Mouse (Mus musculus): Measurements from ENCODE around the gene Gm42420. TPM values are rescaled to one million over a fixed set of nuclear protein-coding genes. Genes with fewer than 3 reads are reported as not detected.

Gm42420 gene
- polyA plus RNA-seq, 1 experiment: not detected

- TF ChIP-seq CTCF (IDR thresholded peaks at IDR 0.05; ENCODE audit: low read depth, low read length): no peak
- TF ChIP-seq POLR2A (IDR thresholded peaks at IDR 0.05; ENCODE audit: borderline replicate concordance, low read depth, low read length): no peak
- Histone ChIP-seq H3K27ac (ENCODE audit: insufficient read depth, low read depth, low read length) (no peak overlapping the region), H3K4me1 (ENCODE audit: control insufficient read depth, insufficient read depth, low read length) (no peaks in the 10 kb centered on the region), H3K4me3 (ENCODE audit: insufficient read depth, low read length) (no peak overlapping the region)
These were observed 15.3 kb downstream of the Gm42420 start for GRCm38 (mm10) chr6:39600851-39601250.

DNA sequence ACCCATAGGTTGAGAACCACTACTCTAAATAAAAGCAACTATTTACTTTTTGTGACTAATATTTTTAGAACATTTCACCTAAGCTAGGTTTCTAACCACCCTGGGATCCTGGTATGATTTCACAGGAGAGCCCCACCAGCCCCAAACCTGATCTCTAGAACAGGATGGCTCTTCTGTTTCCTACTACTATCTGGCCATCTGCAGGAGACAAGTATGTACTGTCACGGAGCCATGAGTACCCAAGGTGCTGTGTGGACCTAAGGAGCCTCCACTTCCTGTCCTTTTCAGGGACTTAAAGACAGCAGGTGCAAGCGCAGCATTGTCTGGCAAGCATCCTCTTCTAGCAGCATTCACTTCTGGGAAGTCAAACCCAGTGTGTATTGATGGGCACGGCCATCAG lies 16.3 kb downstream of the Gm42420 start:
- Histone ChIP-seq H3K4me3 (ENCODE audit: insufficient read depth, low read length) (no peak overlapping the region), H3K4me1 (ENCODE audit: control insufficient read depth, insufficient read depth, low read length) (peaks cover 4% of the 10 kb centered on the region; the same call in 1 of the 2 replicates), H3K27ac (ENCODE audit: insufficient read depth, low read depth, low read length) (no peak overlapping the region)
- TF ChIP-seq CTCF (IDR thresholded peaks at IDR 0.05; ENCODE audit: low read depth, low read length) (no peak), POLR2A (IDR thresholded peaks at IDR 0.05; ENCODE audit: borderline replicate concordance, low read depth, low read length) (no peak)

- Histone ChIP-seq H3K4me3 (ENCODE audit: insufficient read depth, low read length) (no peak overlapping the region), H3K27ac (ENCODE audit: insufficient read depth, low read depth, low read length) (no peak overlapping the region), H3K4me1 (ENCODE audit: control insufficient read depth, insufficient read depth, low read length) (peaks cover 8% of the 10 kb centered on the region)
- no peak for TF ChIP-seq POLR2A (IDR thresholded peaks at IDR 0.05; ENCODE audit: borderline replicate concordance, low read depth, low read length)
- no peak for TF ChIP-seq CTCF (IDR thresholded peaks at IDR 0.05; ENCODE audit: low read depth, low read length)
These were observed 19.0 kb downstream of the Gm42420 start for GRCm38 (mm10) chr6:39604565-39604964.

DNA sequence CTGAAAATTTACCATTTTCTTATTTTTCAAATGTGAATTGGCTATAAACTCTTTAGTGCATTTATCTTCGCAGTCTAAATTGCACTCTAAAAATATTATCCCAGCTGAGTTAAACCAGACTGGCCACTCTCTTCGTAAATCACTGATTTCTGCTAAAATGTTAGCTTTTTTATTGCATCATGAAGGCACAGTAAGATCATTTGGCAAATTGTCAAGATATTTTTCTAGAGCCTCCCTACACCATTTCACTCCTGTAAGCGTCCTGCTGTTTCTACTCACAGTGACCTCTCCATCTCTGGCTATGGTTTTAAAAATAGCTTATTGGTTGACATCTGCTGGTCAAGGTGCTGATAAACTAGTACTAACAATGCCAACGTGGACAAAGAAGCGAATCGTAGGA lies 20.5 kb downstream of the Gm42420 start:
- no peak overlapping the region for H3K4me3 ChIP-seq (ENCODE audit: insufficient read depth, low read length)
- TF ChIP-seq CTCF (IDR thresholded peaks at IDR 0.05; ENCODE audit: low read depth, low read length) (no peak), POLR2A (IDR thresholded peaks at IDR 0.05; ENCODE audit: borderline replicate concordance, low read depth, low read length) (no peak)
- peaks cover 8% of the 10 kb centered on the region for H3K4me1 ChIP-seq (ENCODE audit: control insufficient read depth, insufficient read depth, low read length)
- H3K27ac ChIP-seq (ENCODE audit: insufficient read depth, low read depth, low read length): no peak overlapping the region

GRCm38 (mm10) chr6:39606862-39607261 lies 21.3 kb downstream of the Gm42420 start:
- H3K27ac ChIP-seq (ENCODE audit: insufficient read depth, low read depth, low read length): no peak overlapping the region
- no peak overlapping the region for H3K4me3 ChIP-seq (ENCODE audit: insufficient read depth, low read length)
- TF ChIP-seq POLR2A (IDR thresholded peaks at IDR 0.05; ENCODE audit: borderline replicate concordance, low read depth, low read length): no peak
- H3K4me1 ChIP-seq (ENCODE audit: control insufficient read depth, insufficient read depth, low read length): peaks cover 8% of the 10 kb centered on the region

DNA sequence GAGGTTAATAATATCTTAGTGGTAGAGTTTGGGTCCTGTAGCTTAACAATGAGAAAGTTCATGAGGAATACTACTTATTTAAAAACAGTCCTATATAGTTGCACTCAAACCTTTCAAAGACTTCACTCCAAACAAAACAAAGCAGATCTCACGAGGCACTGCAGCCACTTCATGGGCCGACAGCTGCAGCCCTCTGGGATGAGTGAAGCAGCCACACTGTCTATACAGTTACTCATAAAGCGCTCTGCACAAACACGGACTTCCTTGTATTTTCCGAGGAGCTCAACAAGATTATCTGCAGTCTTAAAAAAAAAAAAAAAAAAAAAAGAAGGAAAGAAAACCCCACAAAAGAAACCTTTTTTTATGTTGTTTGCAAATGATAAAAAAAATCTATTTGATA lies 21.8 kb downstream of the Gm42420 start:
- TF ChIP-seq CTCF (IDR thresholded peaks at IDR 0.05; ENCODE audit: low read depth, low read length) (no peak), POLR2A (IDR thresholded peaks at IDR 0.05; ENCODE audit: borderline replicate concordance, low read depth, low read length) (no peak)
- no peak overlapping the region for H3K27ac ChIP-seq (ENCODE audit: insufficient read depth, low read depth, low read length)

GRCm38 (mm10) chr6:39610207-39610606 lies 24.7 kb downstream of the Gm42420 start:
- Histone ChIP-seq H3K4me1 (ENCODE audit: control insufficient read depth, insufficient read depth, low read length) (peaks cover 8% of the 10 kb centered on the region), H3K27ac (ENCODE audit: insufficient read depth, low read depth, low read length) (no peak overlapping the region), H3K4me3 (ENCODE audit: insufficient read depth, low read length) (no peak overlapping the region)
- TF ChIP-seq POLR2A (IDR thresholded peaks at IDR 0.05; ENCODE audit: borderline replicate concordance, low read depth, low read length) (no peak), CTCF (IDR thresholded peaks at IDR 0.05; ENCODE audit: low read depth, low read length) (no peak)

More for the DNA sequence above, 21.8 kb downstream of the Gm42420 start:
- Histone ChIP-seq H3K4me1 (ENCODE audit: control insufficient read depth, insufficient read depth, low read length) (peaks cover 8% of the 10 kb centered on the region), H3K4me3 (ENCODE audit: insufficient read depth, low read length) (no peak overlapping the region)

- peaks cover 7% of the 10 kb centered on the region for H3K4me1 ChIP-seq (ENCODE audit: control insufficient read depth, insufficient read depth, low read length)
- no peak for TF ChIP-seq POLR2A (IDR thresholded peaks at IDR 0.05; ENCODE audit: borderline replicate concordance, low read depth, low read length)
- no peak for TF ChIP-seq CTCF (IDR thresholded peaks at IDR 0.05; ENCODE audit: low read depth, low read length)
- H3K4me3 ChIP-seq (ENCODE audit: insufficient read depth, low read length): no peak overlapping the region
- H3K27ac ChIP-seq (ENCODE audit: insufficient read depth, low read depth, low read length): no peak overlapping the region
These were observed 25.7 kb downstream of the Gm42420 start for GRCm38 (mm10) chr6:39611296-39611695.

Other genes with a start within 250 kb of the Gm42420 start
- gene Slc37a3, start 208.1 kb upstream of the Gm42420 start, polyA plus RNA-seq (2012; ENCODE audit: insufficient read depth, insufficient read length, missing spikeins): 20.0 and 24.9 TPM in 2 replicates
- gene Rab19, start 204.6 kb upstream of the Gm42420 start, polyA plus RNA-seq (2012; ENCODE audit: insufficient read depth, insufficient read length, missing spikeins): 6.0 and 6.5 TPM in 2 replicates
- gene Mkrn1, start 165.3 kb upstream of the Gm42420 start, polyA plus RNA-seq (2012; ENCODE audit: insufficient read depth, insufficient read length, missing spikeins): 101 and 107 TPM in 2 replicates
- 4.3 and 5.0 TPM in 2 replicates for gene Dennd2a, start 27.9 kb upstream of the Gm42420 start, polyA plus RNA-seq (2012; ENCODE audit: insufficient read depth, insufficient read length, missing spikeins)
- 17.1 and 21.2 TPM in 2 replicates for gene Adck2, start 11.9 kb upstream of the Gm42420 start, polyA plus RNA-seq (2012; ENCODE audit: insufficient read depth, insufficient read length, missing spikeins)
- gene Ndufb2, start 6.8 kb downstream of the Gm42420 start, polyA plus RNA-seq (2012; ENCODE audit: insufficient read depth, insufficient read length, missing spikeins): 68.1 and 70.5 TPM in 2 replicates
- 12.2 and 14.9 TPM in 2 replicates for gene Braf, start 139.7 kb downstream of the Gm42420 start, polyA plus RNA-seq (2012; ENCODE audit: insufficient read depth, insufficient read length, missing spikeins)
- 94.8 and 111 TPM in 2 replicates for gene Mrps33, start 225.2 kb downstream of the Gm42420 start, polyA plus RNA-seq (2012; ENCODE audit: insufficient read depth, insufficient read length, missing spikeins)